Mouse (Mus musculus): Measurements from ENCODE around the gene Olfr967. TPM values are rescaled to one million over a fixed set of nuclear protein-coding genes. Genes with fewer than 3 reads are reported as not detected.

Olfr967 gene
- not detected in 2 replicates for polyA plus RNA-seq (2012; ENCODE audit: low replicate concordance)

GRCm38 (mm10) chr9:39745949-39746348, at the start of gene Olfr967:
Gene Olfr967, plus strand, starts transcription at chr9:39746249.

GRCm38 (mm10) chr9:39707017-39707416, 39.0 kb upstream of the Olfr967 start, which contains the start of gene Olfr149:
Gene Olfr149, minus strand, starts transcription at chr9:39707117.

DNA sequence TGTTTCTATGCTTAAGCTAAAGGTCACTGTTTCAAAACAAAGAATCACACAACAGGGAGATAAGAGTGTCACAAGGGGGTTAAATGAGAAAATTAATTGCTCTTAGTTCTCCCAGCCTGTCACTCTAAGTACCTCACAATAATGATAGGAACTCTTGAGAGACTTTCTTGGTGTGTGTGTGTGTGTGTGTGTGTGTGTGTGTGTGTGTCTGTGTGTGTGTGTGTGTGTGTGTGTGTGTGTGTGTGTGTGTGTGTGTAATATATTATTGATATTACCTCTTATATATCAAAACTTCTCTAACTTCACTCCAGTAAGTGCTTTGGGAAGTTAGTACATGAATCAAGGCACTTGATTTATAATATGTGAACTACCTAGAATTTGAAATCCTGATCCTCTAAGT, 35.0 kb upstream of the Olfr967 start, which contains the start of gene Olfr965:
TSS of gene Olfr965 (plus strand) at position 301 of the 400 bp plus-strand sequence.

DNA sequence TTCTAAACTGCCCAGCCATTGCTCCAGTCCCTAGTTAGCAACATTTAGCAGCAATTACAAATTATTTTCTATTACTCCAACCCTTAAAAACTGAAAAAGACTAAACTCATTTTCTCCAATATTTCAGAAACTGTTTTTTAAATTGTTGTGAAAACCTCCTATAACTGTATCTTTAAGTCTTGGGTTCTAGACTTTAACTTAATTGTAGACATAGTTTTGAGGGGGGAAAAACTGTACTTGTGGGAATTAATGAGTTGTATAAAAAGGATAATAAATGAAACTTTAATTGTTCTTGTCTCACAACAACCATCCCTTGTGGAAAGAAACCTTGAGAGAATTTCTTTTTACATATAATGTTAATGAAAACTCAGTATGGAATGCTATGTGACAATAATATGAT, 15.4 kb upstream of the Olfr967 start, which contains the start of gene Olfr150:
TSS of gene Olfr150 (plus strand) at position 301 of the 400 bp plus-strand sequence.

GRCm38 (mm10) chr9:39783153-39783552, 37.1 kb downstream of the Olfr967 start, which contains the start of gene Olfr968:
Gene Olfr968, minus strand, starts transcription at chr9:39783253.

DNA sequence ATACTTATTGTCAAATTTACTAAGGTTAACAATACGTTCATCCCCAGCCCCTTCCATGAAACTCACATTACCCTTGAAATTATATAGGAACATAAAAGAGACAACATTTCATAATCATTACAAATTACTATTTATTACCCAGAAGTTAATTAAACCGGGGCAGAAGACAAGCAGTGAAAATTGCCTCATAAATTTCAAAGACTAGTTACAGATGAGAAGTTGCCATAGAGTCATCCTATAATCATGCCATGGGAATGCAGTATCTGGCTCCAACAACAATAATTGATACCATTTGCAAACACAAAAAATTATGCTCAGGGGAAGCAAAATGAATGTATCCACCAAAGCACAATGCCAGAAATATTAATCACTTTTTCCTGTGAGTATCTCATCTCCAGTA, 44.5 kb downstream of the Olfr967 start, which contains the start of gene Olfr969:
TSS of gene Olfr969 (plus strand) at position 388 of the 400 bp plus-strand sequence.

Other genes starting within 250 kb of the Olfr967 start
- not detected in 2 replicates for gene Olfr957, start 230.4 kb upstream of the Olfr967 start, polyA plus RNA-seq (2012; ENCODE audit: low replicate concordance)
- not detected in 2 replicates for gene Olfr958, start 192.2 kb upstream of the Olfr967 start, polyA plus RNA-seq (2012; ENCODE audit: low replicate concordance)
- gene Olfr959, start 170.7 kb upstream of the Olfr967 start, polyA plus RNA-seq (2012; ENCODE audit: low replicate concordance): not detected in 2 replicates
- not detected in 2 replicates for gene AW551984, start 141.8 kb upstream of the Olfr967 start, polyA plus RNA-seq (2012; ENCODE audit: low replicate concordance)
- gene Olfr148, start 135.6 kb upstream of the Olfr967 start, polyA plus RNA-seq (2012; ENCODE audit: low replicate concordance): not detected in 2 replicates
- not detected in 2 replicates for gene Olfr960, start 124.9 kb upstream of the Olfr967 start, polyA plus RNA-seq (2012; ENCODE audit: low replicate concordance)
- gene Olfr961, start 101.2 kb upstream of the Olfr967 start, polyA plus RNA-seq (2012; ENCODE audit: low replicate concordance): not detected in 2 replicates
- gene Olfr963, start 79.0 kb upstream of the Olfr967 start, polyA plus RNA-seq (2012; ENCODE audit: low replicate concordance): not detected in 2 replicates
- not detected in 2 replicates for gene Olfr149, start 39.1 kb upstream of the Olfr967 start, polyA plus RNA-seq (2012; ENCODE audit: low replicate concordance)
- not detected in 2 replicates for gene Olfr965, start 34.9 kb upstream of the Olfr967 start, polyA plus RNA-seq (2012; ENCODE audit: low replicate concordance)
- gene Olfr150, start 15.3 kb upstream of the Olfr967 start, polyA plus RNA-seq (2012; ENCODE audit: low replicate concordance): not detected in 2 replicates
- gene Olfr968, start 37.0 kb downstream of the Olfr967 start, polyA plus RNA-seq (2012; ENCODE audit: low replicate concordance): not detected in 2 replicates
- gene Olfr969, start 44.7 kb downstream of the Olfr967 start, polyA plus RNA-seq (2012; ENCODE audit: low replicate concordance): not detected in 2 replicates
- not detected in 2 replicates for gene Olfr970, start 62.6 kb downstream of the Olfr967 start, polyA plus RNA-seq (2012; ENCODE audit: low replicate concordance)
- gene Olfr971, start 90.6 kb downstream of the Olfr967 start, polyA plus RNA-seq (2012; ENCODE audit: low replicate concordance): not detected in 2 replicates
- gene Olfr972, start 120.2 kb downstream of the Olfr967 start, polyA plus RNA-seq (2012; ENCODE audit: low replicate concordance): not detected in 2 replicates
- gene Olfr229, start 161.1 kb downstream of the Olfr967 start, polyA plus RNA-seq (2012; ENCODE audit: low replicate concordance): not detected in 2 replicates
- gene Olfr974, start 191.3 kb downstream of the Olfr967 start, polyA plus RNA-seq (2012; ENCODE audit: low replicate concordance): not detected in 2 replicates
- not detected in 2 replicates for gene Olfr975, start 205.8 kb downstream of the Olfr967 start, polyA plus RNA-seq (2012; ENCODE audit: low replicate concordance)
- not detected in 2 replicates for gene Olfr976, start 214.9 kb downstream of the Olfr967 start, polyA plus RNA-seq (2012; ENCODE audit: low replicate concordance)
- gene Olfr978, start 245.9 kb downstream of the Olfr967 start, polyA plus RNA-seq (2012; ENCODE audit: low replicate concordance): not detected in 2 replicates